Mouse (Mus musculus) G1E (cell line): ENCODE measurements at regions not wholly inside any gene's neighbourhood (a gene's known extent, or its start where the extent isn't known, plus 50 kb on each side); places are given as distances from the start of the nearest gene placed in this dataset.

Source experiments
- ATAC-seq: 2 replicates; pipeline ENCODE4 v1.8.0; 2016; ENCODE audit warnings: mild to moderate bottlenecking; ENCODE audit not compliant: insufficient number of reproducible peaks, poor library complexity, low FRiP score, severe bottlenecking; ENCODE audit errors: extremely low read depth
- DNase-seq: peaks from one replicate; pipeline ENCODE4 v3.0.0; 2012; ENCODE audit warnings: low spot score
- H3K27me3 ChIP-seq: 2 replicates; pipeline ENCODE4 v1.6.1; 2012; ENCODE audit warnings: mild to moderate bottlenecking, low read length, inconsistent platforms; ENCODE audit not compliant: insufficient read depth
- H3K36me3 ChIP-seq: replicated peaks from 2 replicates; pipeline ENCODE3; 2012; ENCODE audit warnings: mild to moderate bottlenecking, inconsistent platforms
- H3K4me1 ChIP-seq: 2 replicates; pipeline ENCODE4 v1.6.1; 2012; ENCODE audit warnings: low read depth, low read length, inconsistent platforms, mixed read lengths; ENCODE audit not compliant: insufficient read depth
- H3K4me3 ChIP-seq: 2 replicates; pipeline ENCODE4 v1.5.1; 2012; ENCODE audit warnings: low read depth, mild to moderate bottlenecking, inconsistent platforms, low read length, moderate library complexity, mixed read lengths
- H3K9me3 ChIP-seq: replicated peaks from 2 replicates; pipeline ENCODE4 v1.6.1; 2012; ENCODE audit warnings: inconsistent platforms
- CTCF ChIP-seq: IDR thresholded peaks from 2 replicates; pipeline ENCODE4 v1.5.1; 2012; ENCODE audit warnings: low read depth, low read length, inconsistent platforms, mixed read lengths
- GATA1 ChIP-seq: IDR thresholded peaks from 2 replicates; pipeline ENCODE4 v1.6.1; 2012; ENCODE audit warnings: borderline replicate concordance, low read length, inconsistent platforms, mixed read lengths
- GATA2 ChIP-seq: IDR thresholded peaks from 2 replicates; pipeline ENCODE4 v1.6.1; 2012; ENCODE audit warnings: low read depth, low read length, inconsistent platforms, borderline replicate concordance
- POLR2AphosphoS5 ChIP-seq: IDR thresholded peaks from 2 replicates; pipeline ENCODE4 v1.6.1; 2012; ENCODE audit warnings: low read depth, low read length, inconsistent platforms; ENCODE audit not compliant: insufficient replicate concordance
- TAL1 ChIP-seq: conservative IDR thresholded peaks from 2 replicates; pipeline ENCODE4 v1.6.1; 2012; ENCODE audit warnings: low read depth, low read length, inconsistent platforms, mixed read lengths

GRCm38 (mm10) chr5:132837420-132837819, 294.3 kb upstream of the Auts2 start:
- no peak for ATAC-seq
- Histone ChIP-seq H3K4me3 (no peak overlapping the region), H3K36me3 (no peaks in the 10 kb centered on the region), H3K9me3 (peaks cover 3% of the 10 kb centered on the region), H3K4me1 (no peaks in the 10 kb centered on the region), H3K27me3 (no peaks in the 10 kb centered on the region)
- no peak for DNase-seq
- TF ChIP-seq POLR2AphosphoS5 = no peak
- TF ChIP-seq CTCF = no peak
- TF ChIP-seq TAL1 = no peak
- TF ChIP-seq GATA1 = no peak

- H3K36me3 ChIP-seq = no peaks in the 10 kb centered on the region
These were observed 285.8 kb upstream of the Auts2 start for GRCm38 (mm10) chr5:132828993-132829392.

DNA sequence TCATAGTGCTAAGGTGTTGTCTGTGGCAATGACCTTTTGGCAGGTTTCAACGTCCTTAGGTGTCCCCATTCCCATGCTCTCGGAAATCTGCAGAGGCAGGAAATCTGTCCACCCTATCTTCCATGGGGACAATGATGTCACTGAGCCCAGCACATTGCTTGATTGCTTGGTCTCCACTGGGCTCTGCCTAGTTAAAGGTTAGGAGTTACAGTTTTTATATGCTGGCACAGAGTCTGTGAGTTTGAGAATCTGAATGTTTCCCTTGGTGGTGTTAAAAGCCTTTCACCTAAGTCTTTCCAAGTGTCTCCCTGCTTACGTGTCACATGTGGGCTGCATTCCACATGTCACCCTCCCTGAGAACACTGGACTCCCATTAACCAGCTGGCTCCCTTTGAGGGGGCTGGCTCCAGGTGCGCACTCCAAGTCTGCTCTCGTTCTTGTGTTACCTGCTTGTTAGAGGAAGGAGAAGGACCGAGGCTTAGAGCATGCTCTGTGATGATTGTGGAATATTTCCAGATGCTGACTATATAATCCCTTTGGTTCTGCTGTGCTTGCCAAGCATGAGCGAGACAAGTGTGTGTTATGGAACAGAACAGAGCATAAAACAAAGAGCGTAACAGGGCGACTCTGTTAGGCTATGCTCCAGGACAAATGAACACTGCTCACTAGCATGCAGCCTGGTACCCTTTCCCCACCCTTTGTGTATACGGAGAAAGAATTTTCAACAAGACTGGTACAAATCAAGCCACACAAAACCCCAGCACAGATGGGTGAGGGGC, 284.6 kb upstream of the Auts2 start:
- Histone ChIP-seq H3K36me3 (no peaks in the 10 kb centered on the region), H3K4me1 (no peaks in the 10 kb centered on the region), H3K9me3 (peaks cover 55% of the 10 kb centered on the region), H3K27me3 (no peaks in the 10 kb centered on the region), H3K4me3 (no peak overlapping the region)
- TF ChIP-seq TAL1 = no peak
- DNase-seq = no peak
- no peak for ATAC-seq

More at GRCm38 (mm10) chr5:132828993-132829392, 285.8 kb upstream of the Auts2 start:
- DNase-seq = no peak
- Histone ChIP-seq H3K27me3 (no peaks in the 10 kb centered on the region), H3K9me3 (peaks cover 49% of the 10 kb centered on the region), H3K4me1 (no peaks in the 10 kb centered on the region), H3K4me3 (no peak overlapping the region)
- no peak for ATAC-seq
- no peak for TF ChIP-seq TAL1
- TF ChIP-seq POLR2AphosphoS5 = no peak
- no peak for TF ChIP-seq GATA1
- TF ChIP-seq GATA2 = no peak
- TF ChIP-seq CTCF = no peak

- no peaks in the 10 kb centered on the region for H3K36me3 ChIP-seq
- no peaks in the 10 kb centered on the region for H3K4me1 ChIP-seq
- DNase-seq = no peak
- no peaks in the 10 kb centered on the region for H3K27me3 ChIP-seq
- TF ChIP-seq CTCF (no peak), POLR2AphosphoS5 (no peak), GATA2 (no peak), TAL1 (no peak), GATA1 (no peak)
- no peak for ATAC-seq
- H3K4me3 ChIP-seq = no peak overlapping the region
- peaks cover 58% of the 10 kb centered on the region for H3K9me3 ChIP-seq
These were observed 282.9 kb upstream of the Auts2 start for GRCm38 (mm10) chr5:132826009-132826408.

DNA sequence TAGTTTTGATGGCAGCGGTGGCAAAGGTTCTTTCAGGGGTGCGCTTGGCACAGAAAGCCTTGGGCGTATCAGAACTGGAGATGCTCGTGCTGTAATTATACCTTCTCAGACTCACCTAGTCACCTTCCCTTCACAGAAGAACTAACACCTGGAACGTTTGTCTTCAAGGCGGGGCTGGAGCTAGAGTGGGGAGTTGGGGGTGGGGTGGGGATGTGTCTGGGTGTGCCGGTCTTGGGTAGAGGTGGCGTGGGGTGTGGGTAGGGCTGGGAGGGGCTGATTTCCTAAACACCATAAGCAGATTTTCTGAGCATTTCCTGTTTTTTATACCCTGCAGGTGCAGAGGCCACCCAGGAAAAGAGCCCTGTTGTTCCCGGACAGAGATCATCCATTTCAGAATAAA, 274.5 kb upstream of the Auts2 start:
- H3K9me3 ChIP-seq = peaks cover 34% of the 10 kb centered on the region
- TF ChIP-seq GATA1 (no peak), TAL1 (no peak), CTCF (no peak), GATA2 (no peak), POLR2AphosphoS5 (no peak)
- H3K36me3 ChIP-seq = no peaks in the 10 kb centered on the region
- no peak overlapping the region for H3K4me3 ChIP-seq
- no peaks in the 10 kb centered on the region for H3K27me3 ChIP-seq
- no peak for ATAC-seq
- no peaks in the 10 kb centered on the region for H3K4me1 ChIP-seq
- DNase-seq = no peak

DNA sequence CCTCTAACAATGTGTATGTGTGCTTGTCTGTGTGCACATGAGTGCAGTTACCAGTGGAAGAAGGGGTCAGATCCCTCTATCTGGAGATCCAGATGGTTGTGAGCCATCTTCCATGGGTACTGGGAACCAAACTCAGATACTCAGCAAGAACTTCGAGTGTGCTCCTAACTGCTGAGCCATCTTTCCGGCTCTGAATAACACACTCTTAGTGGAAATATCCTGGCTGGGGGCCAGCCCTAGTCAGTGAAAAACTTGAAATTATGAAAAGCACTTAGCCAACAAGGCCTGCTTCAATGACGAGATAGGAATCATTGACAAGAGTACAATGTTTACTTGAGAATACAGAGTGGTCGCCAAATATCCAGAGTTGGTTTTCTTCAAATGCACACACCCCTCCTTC, 266.0 kb upstream of the Auts2 start:
- DNase-seq = no peak

More for the DNA sequence above, 266.0 kb upstream of the Auts2 start:
- no peak for ATAC-seq
- no peaks in the 10 kb centered on the region for H3K27me3 ChIP-seq
- no peaks in the 10 kb centered on the region for H3K36me3 ChIP-seq
- H3K9me3 ChIP-seq = peaks cover 30% of the 10 kb centered on the region
- H3K4me3 ChIP-seq = no peak overlapping the region
- no peak for TF ChIP-seq GATA2
- TF ChIP-seq CTCF = no peak
- no peak for TF ChIP-seq TAL1
- no peak for TF ChIP-seq GATA1
- TF ChIP-seq POLR2AphosphoS5 = no peak
- H3K4me1 ChIP-seq = no peaks in the 10 kb centered on the region
